Mouse (Mus musculus) cortical plate, adult 2 months (tissue): ENCODE results near the gene Lemd1. TPM values are rescaled to one million over a fixed set of nuclear protein-coding genes. Genes with fewer than 3 reads are reported as not detected.

Experiments used
- H3K27ac ChIP-seq: fragments of 200-500 bp; 2 replicates; pipeline ENCODE4 v1.5.1; 2012; ENCODE audit warnings: low read length, control low read depth, inconsistent platforms; ENCODE audit not compliant: insufficient read depth
- H3K4me1 ChIP-seq: fragments of 200-500 bp; 2 replicates; pipeline ENCODE4 v1.6.1; 2011; ENCODE audit warnings: low read length; ENCODE audit not compliant: control insufficient read depth, insufficient read depth
- H3K4me3 ChIP-seq: fragments of 200-500 bp; 2 replicates; pipeline ENCODE4 v1.5.1; 2011; ENCODE audit warnings: mild to moderate bottlenecking, low read length, control low read depth; ENCODE audit not compliant: insufficient read depth
- CTCF ChIP-seq: fragments of 200-500 bp; IDR thresholded peaks from 2 replicates; pipeline ENCODE4 v1.5.1; 2011; ENCODE audit warnings: mild to moderate bottlenecking, control low read depth, low read length; ENCODE audit not compliant: insufficient read depth; ENCODE audit errors: extremely low read depth
- POLR2A ChIP-seq: fragments of 200-500 bp; IDR thresholded peaks from 2 replicates; pipeline ENCODE4 v1.6.1; 2011; ENCODE audit warnings: mild to moderate bottlenecking, low read length, control low read depth; ENCODE audit not compliant: insufficient read depth; ENCODE audit errors: extremely low read depth
- polyA plus RNA-seq: library from polyadenylated mRNA; depleted of rRNA; stranded (reverse); fragments of >200 nt; gene quantifications from 2 replicates; pipeline ENCODE4 v1.2.3, GENCODE M21; 2012; rRNA removed

Lemd1 gene
- polyA plus RNA-seq, 1 experiment, result 7.5 TPM

DNA sequence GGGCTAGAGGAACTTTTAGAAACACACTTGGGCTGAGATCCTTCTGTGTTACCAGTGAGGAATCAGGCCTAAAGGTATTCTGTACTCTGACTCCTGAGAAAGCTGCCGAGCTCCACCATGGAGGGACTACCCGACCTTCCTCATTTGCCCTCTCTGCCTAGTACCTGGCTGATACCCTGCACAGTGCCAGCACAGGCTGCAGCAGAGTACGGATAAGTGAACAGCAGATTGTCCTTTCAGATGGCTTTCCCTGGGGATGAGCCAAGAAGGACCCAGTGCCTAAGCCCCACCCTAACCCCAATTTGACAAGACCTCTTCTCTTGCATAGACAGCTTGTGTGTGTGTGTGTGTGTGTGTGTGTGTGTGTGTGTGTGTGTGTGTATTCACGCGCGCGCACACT, 117.4 kb downstream of the Lemd1 start:
- Histone ChIP-seq H3K27ac (no peak overlapping the region), H3K4me1 (no peaks in the 10 kb centered on the region), H3K4me3 (no peak overlapping the region)
- TF ChIP-seq POLR2A, result no peak
- no peak for TF ChIP-seq CTCF

Other genes starting within 250 kb of the Lemd1 start
- 1.6 and 2.0 TPM in 2 replicates for gene Slc45a3, start 228.5 kb upstream of the Lemd1 start, polyA plus RNA-seq
- 20.1 and 20.3 TPM in 2 replicates for gene Elk4, start 183.8 kb upstream of the Lemd1 start, polyA plus RNA-seq
- gene Mfsd4a, start 123.4 kb upstream of the Lemd1 start, polyA plus RNA-seq, result 73.5 and 84.7 TPM in 2 replicates
- gene Cdk18, start 51.7 kb upstream of the Lemd1 start, polyA plus RNA-seq, result 24.9 and 30.0 TPM in 2 replicates
- gene AC124108.1, start within 50 bp of the Lemd1 start, polyA plus RNA-seq, result 6.2 and 7.7 TPM in 2 replicates
- gene Gm10188, start 38.3 kb downstream of the Lemd1 start, polyA plus RNA-seq, result not detected in 2 replicates
- 8.7 and 9.4 TPM in 2 replicates for gene Klhdc8a, start 107.2 kb downstream of the Lemd1 start, polyA plus RNA-seq
- gene Nuak2, start 124.7 kb downstream of the Lemd1 start, polyA plus RNA-seq, result 1.1 TPM in 2 replicates
- gene Tmcc2, start 199.8 kb downstream of the Lemd1 start, polyA plus RNA-seq, result 124 and 135 TPM in 2 replicates
- 24.0 TPM in 2 replicates for gene Dstyk, start 226.1 kb downstream of the Lemd1 start, polyA plus RNA-seq